ENCODE assay signal across 25 mouse cellular contexts in the genomic region with DNA sequence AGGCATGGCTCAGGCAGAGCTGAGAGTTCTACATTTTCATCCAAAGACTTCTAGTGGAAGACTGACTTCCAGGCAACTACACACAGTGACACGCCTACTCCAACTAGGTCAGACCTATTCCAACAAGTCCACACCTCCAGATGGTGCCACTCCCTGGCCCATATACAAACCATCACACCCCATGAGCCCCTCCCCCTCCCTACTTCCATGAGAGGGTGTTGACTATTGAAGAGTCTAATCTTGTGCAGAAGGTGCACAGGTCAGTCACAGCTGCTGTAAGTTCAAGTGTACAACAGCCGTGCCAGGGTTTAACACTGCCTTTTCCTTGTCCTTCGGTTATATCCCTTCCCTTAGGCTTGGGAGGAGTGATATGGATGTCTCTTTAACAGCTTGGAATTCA.
A peak's percentile ranks its signal among the peaks of the same experiment; 100 is the strongest.
DNase-seq lines count a peak whose midpoint lies in the region; ATAC-seq and TF ChIP-seq lines count a peak whose summit lies in the region.
"Had no signal": no experiment of that assay in that cellular context is flagged by ENCODE, and none has a peak within 500 bp of the region (broad histone marks: within the 10 kb centered on the region; RNA-seq: fewer than 3 reads in every experiment).

No protein-coding gene starts in this region.

- no peaks in the 10 kb centered on the region for H3K9me3 ChIP-seq in heart, embryonic 15.5 days (replicated peaks)
- H3K9me3 ChIP-seq in lung, embryonic 14.5 days (ENCODE audit: low read depth, low read length) = no peaks in the 10 kb centered on the region
- no peaks in the 10 kb centered on the region for H3K9me3 ChIP-seq in intestine, embryonic 16.5 days (ENCODE audit: control insufficient read depth, low read length)
- H3K9me3 ChIP-seq in stomach, embryonic 15.5 days = no peaks in the 10 kb centered on the region
- H3K9me3 ChIP-seq: heart, embryonic 13.5 days; hindbrain, embryonic 15.5 days; midbrain, embryonic 10.5 days; neural tube, embryonic 15.5 days had no signal

- no peak for DNase-seq in heart, adult 18-20 months
- no peak for DNase-seq in lung, embryonic 14.5 days
- no peak for DNase-seq in lung, adult 18-20 months
- no peak for DNase-seq in adrenal gland, postnatal 25 days
- DNase-seq in left cerebral cortex, postnatal 10 days (ENCODE audit: extremely low spot score in 1 of 2, low spot score in 2 of 2) = no peak
- DNase-seq: cerebellum, adult 11 months; cerebellum, adult 9-11 months; forebrain, postnatal 0 days; gastrocnemius, postnatal 14 days; heart, adult 11 months; kidney, adult 11 months; left cerebral cortex, postnatal 4 days; liver, postnatal 0 days; thymus, postnatal 14 days had no signal

- no peak overlapping the region for H3K27ac ChIP-seq in heart, embryonic 15.5 days
- no peak overlapping the region for H3K27ac ChIP-seq in lung, embryonic 14.5 days (ENCODE audit: low read depth)
- H3K27ac ChIP-seq in intestine, embryonic 16.5 days (ENCODE audit: low read length) = no peak overlapping the region
- no peak overlapping the region for H3K27ac ChIP-seq in stomach, embryonic 15.5 days
- H3K27ac ChIP-seq: heart, embryonic 13.5 days; hindbrain, embryonic 15.5 days; kidney, postnatal 0 days; layer of hippocampus, adult 2 months; macrophage; midbrain, embryonic 10.5 days; neural tube, embryonic 15.5 days had no signal

- no peak overlapping the region for H3K4me3 ChIP-seq in heart, embryonic 15.5 days
- H3K4me3 ChIP-seq in lung, embryonic 14.5 days (ENCODE audit: low read depth, low read length) = no peak overlapping the region
- no peak overlapping the region for H3K4me3 ChIP-seq in intestine, embryonic 16.5 days (ENCODE audit: low read length)
- no peak overlapping the region for H3K4me3 ChIP-seq in stomach, embryonic 15.5 days (replicated peaks)
- H3K4me3 ChIP-seq: heart, embryonic 13.5 days; hindbrain, embryonic 15.5 days; layer of hippocampus, adult 2 months; midbrain, embryonic 10.5 days; neural tube, embryonic 15.5 days had no signal

- TF ChIP-seq CTCF in lung, embryonic 14.5 days (IDR thresholded peaks at IDR 0.05; ENCODE audit: low read depth) = no peak

- H3K9ac ChIP-seq in heart, embryonic 15.5 days = no peak overlapping the region
- no peak overlapping the region for H3K9ac ChIP-seq in lung, embryonic 14.5 days
- no peak overlapping the region for H3K9ac ChIP-seq in intestine, embryonic 16.5 days (ENCODE audit: low read depth, low read length)
- no peak overlapping the region for H3K9ac ChIP-seq in stomach, embryonic 15.5 days
- H3K9ac ChIP-seq: forebrain, postnatal 0 days; heart, embryonic 13.5 days; hindbrain, embryonic 15.5 days; liver, postnatal 0 days; neural tube, embryonic 15.5 days had no signal

- peaks cover 8% of the 10 kb centered on the region; the same call in 1 of the 2 replicates for H3K4me1 ChIP-seq in heart, embryonic 15.5 days (replicated peaks)
- no peaks in the 10 kb centered on the region for H3K4me1 ChIP-seq in lung, embryonic 14.5 days (ENCODE audit: insufficient read depth)
- H3K4me1 ChIP-seq in intestine, embryonic 16.5 days (ENCODE audit: control insufficient read depth, insufficient read depth, low read length) = no peaks in the 10 kb centered on the region
- 0 out of 2 replicates have a peak, but pooled peaks cover 3% of the 10 kb centered on the region for H3K4me1 ChIP-seq in stomach, embryonic 15.5 days
- H3K4me1 ChIP-seq: hindbrain, embryonic 15.5 days; midbrain, embryonic 10.5 days; neural tube, embryonic 15.5 days had no signal

- 46% methylated on average over 3 of the region's 3 CpGs for WGBS in heart, embryonic 15.5 days
- WGBS in lung, embryonic 14.5 days = 59% methylated on average over 3 of the region's 3 CpGs
- WGBS in intestine, embryonic 16.5 days = 71% methylated on average over 3 of the region's 3 CpGs
- WGBS in stomach, embryonic 15.5 days = 68% methylated on average over 3 of the region's 3 CpGs

- intact Hi-C loops in left cerebral cortex, postnatal 10 days (cut with DNase I) = no loop called here

- no peak overlapping the region for H3K4me2 ChIP-seq in heart, embryonic 15.5 days
- H3K4me2 ChIP-seq in lung, embryonic 14.5 days = no peak overlapping the region
- H3K4me2 ChIP-seq in intestine, embryonic 16.5 days (ENCODE audit: low read depth, low read length) = no peak overlapping the region
- no peak overlapping the region for H3K4me2 ChIP-seq in stomach, embryonic 15.5 days
- H3K4me2 ChIP-seq: heart, embryonic 13.5 days; hindbrain, embryonic 15.5 days; liver, embryonic 11.5 days; neural tube, embryonic 15.5 days had no signal

- no peaks in the 10 kb centered on the region for H3K36me3 ChIP-seq in heart, embryonic 15.5 days
- no peaks in the 10 kb centered on the region for H3K36me3 ChIP-seq in lung, embryonic 14.5 days (ENCODE audit: insufficient read depth)
- no peaks in the 10 kb centered on the region for H3K36me3 ChIP-seq in intestine, embryonic 16.5 days (ENCODE audit: control insufficient read depth, insufficient read depth, low read length)
- H3K36me3 ChIP-seq in stomach, embryonic 15.5 days = no peaks in the 10 kb centered on the region
- H3K36me3 ChIP-seq: heart, embryonic 13.5 days; hindbrain, embryonic 15.5 days; midbrain, embryonic 10.5 days; neural tube, embryonic 15.5 days had no signal

- ATAC-seq in heart, embryonic 15.5 days (replicated peaks; ENCODE audit: insufficient number of reproducible peaks, insufficient read depth, low FRiP score, low read depth) = 0 out of 2 replicates have a peak, but pooled peaks have one; percentile 7
- ATAC-seq in lung, embryonic 14.5 days (ENCODE audit: insufficient read depth) = peak; percentile 74
- peak; percentile 71 for ATAC-seq in intestine, embryonic 16.5 days
- peak; percentile 47 for ATAC-seq in stomach, embryonic 15.5 days (ENCODE audit: insufficient read depth, low FRiP score, low read depth)
- ATAC-seq: forebrain, postnatal 0 days; liver, postnatal 0 days had no signal

- no peaks in the 10 kb centered on the region for H3K27me3 ChIP-seq in heart, embryonic 15.5 days
- no peaks in the 10 kb centered on the region for H3K27me3 ChIP-seq in lung, embryonic 14.5 days (ENCODE audit: insufficient read depth, low read length)
- no peaks in the 10 kb centered on the region for H3K27me3 ChIP-seq in intestine, embryonic 16.5 days (replicated peaks; ENCODE audit: control insufficient read depth, insufficient read depth, low read length)
- H3K27me3 ChIP-seq in stomach, embryonic 15.5 days (replicated peaks) = no peaks in the 10 kb centered on the region
- H3K27me3 ChIP-seq: heart, embryonic 13.5 days; hindbrain, embryonic 15.5 days; neural tube, embryonic 15.5 days had no signal

Comparison
In these comparisons a context has a peak if more than half of its experiments do, and no peak if none do; other contexts are left out.
1. ATAC-seq: peak in every context shown above with its lines; median percentile 74 in lung, embryonic 14.5 days; 71 in intestine, embryonic 16.5 days; 47 in stomach, embryonic 15.5 days; 7 in heart, embryonic 15.5 days.